Mouse (Mus musculus): ENCODE measurements around the gene Gabrp.

Gene Gabrp

DNA sequence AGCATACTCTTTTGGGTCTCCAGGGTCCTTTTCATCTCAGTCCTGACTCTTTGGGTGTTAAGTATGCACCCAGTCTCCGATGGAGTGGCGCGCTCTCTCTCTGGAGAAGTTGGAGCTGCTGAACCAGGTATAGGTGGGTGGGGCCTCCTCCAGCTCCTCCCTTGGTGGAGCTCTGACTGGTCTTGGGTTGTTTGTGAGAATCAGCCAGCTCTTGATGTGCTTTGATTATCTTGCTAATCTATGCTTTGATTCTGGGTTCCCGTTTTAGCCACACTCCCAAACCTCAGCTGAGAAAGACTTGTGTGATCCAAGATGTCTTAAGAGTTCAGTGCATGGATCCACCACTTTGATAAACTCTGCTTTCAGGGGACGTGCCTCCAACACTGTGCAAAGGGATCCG, at the start of gene Gabrp:
Gabrp (minus strand) TSS at position 101 of the 400 bp plus-strand sequence.
- DNase-seq (ENCODE audit: low read depth, low spot score) = no peak

DNA sequence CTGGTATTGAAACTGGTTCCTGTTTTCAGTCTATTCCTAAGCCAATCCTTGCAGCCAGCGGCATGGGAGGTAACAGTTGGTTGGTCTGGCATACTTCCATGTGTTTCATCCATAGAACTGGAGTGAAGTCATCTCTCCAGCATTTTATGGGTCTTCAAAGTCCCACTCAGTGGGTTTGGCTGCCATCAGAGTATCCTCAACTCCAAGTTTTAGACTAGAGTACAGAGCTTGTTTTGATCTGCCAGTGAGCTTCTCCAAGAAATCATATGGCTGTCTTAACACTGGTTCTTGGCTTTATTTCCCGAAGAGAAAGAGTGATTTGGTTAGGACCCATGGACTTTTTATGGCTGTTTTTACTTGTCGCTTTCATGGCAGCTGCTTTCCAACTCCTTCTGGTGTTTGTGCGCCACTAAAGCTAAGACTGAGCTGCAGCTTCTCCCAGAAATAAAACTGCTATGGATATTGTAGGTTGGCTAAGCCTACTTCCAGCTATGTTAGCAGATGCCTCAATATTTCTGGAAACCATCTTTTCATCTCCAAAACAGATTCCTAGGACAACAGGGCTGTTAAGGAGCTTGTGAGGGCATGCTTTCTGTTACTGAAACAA, 48.5 kb upstream of the Gabrp start:
- peak; percentile 39 for DNase-seq (ENCODE audit: low read depth, low spot score)

DNA sequence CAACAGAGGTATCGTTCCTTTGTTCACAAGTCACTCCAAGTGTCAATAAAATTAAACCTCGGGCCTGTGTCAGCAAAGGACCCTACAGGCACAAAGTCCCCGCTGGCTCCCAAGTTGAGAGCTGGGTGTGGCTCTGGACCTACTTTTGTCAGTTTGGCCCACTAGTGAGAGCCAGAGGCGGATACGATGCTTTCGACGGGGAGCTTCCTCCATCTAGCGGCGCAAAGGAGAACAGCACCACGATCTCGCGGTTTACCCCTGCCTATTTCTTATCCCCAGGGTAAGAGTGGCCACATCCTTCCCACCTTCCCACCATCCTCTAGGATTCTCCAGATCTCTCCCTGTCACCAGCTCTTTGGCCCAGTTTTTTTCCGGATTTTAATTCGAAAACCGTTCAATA, 35.5 kb upstream of the Gabrp start:
- peak; percentile 16 for DNase-seq (ENCODE audit: low read depth, low spot score)

DNA sequence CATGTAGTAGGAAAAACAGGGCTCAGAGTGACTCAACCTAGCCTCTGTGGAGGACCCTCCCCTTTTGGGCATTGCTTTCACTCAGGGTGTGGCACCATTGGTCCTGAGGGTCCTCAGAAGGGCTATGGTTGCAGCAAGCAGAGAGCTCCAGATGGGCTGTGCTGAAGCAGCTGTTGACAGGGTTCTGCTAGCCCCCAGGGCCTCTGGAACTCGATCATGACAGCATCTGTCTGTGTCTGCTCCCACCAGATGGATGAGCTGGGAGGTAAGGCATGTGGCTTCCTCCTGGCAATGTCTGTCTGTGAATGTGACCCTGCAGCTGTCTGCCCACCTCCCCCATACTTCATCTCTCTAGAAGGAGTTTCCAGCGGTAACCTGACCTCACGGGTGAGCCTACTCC, 29.0 kb upstream of the Gabrp start:
- no peak for DNase-seq (ENCODE audit: low read depth, low spot score)

DNA sequence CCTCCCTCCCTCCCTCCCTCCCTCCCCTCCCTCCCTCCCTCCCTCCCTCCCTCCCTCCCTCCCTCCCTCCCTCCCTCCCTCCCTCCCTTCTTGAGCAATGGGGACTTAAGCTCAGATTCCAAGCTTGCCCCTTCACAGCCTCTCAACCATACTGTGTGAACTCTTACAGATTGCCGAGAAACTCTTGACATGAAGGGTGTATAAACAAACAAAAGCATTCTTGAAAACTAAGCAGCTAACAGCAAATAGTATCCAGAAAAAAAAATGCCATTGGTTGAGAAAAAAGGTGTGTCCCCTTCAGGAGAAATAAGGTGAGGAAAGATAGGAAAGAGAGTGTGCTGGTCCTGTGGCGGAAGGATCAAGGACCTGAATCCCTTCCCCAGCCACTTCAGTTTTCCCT, 24.4 kb upstream of the Gabrp start:
- no peak for DNase-seq (ENCODE audit: low read depth, low spot score)

DNA sequence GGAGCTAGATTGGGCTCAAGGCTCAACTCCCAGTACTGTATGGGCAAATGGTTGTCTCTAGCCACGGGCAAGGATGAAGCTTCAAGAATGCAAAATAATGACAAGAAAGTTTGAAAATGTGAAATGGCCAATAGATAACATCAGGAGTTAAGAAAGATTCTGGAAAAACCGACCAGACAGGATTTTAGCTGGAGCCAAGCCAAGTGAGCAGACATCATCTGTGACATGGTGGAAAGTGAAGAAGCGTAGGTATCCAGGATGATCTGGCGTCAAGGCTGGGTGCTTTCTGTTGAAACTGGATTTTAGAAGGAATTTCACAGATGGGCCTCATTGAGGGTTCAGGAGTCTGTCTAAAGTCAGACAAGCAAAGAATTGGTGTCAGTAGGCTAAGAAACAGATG, 20.2 kb upstream of the Gabrp start, which contains the start of gene D130052B06Rik:
D130052B06Rik (plus strand) TSS at position 317 of the 400 bp plus-strand sequence.
- DNase-seq (ENCODE audit: low read depth, low spot score) = no peak

DNA sequence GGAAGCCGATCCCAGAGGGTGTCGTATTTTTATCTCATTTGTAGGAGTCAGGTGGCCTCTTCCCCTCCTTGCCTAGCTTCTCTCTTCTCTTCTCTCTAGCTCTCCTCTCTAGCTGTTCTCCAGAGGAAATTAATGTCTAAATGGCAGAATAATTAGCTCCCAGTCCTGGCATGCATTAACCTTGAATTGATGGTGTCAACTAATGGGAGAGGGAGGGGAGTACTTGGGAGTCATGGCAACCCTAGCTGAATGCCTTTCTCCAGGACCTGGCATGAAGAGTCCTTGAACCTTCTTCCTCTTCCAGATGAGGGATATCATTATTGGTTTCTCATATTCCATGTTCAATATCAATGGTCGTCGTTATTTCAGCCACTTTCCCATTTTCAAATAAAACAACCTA, 17.9 kb upstream of the Gabrp start:
- DNase-seq (ENCODE audit: low read depth, low spot score) = no peak

DNA sequence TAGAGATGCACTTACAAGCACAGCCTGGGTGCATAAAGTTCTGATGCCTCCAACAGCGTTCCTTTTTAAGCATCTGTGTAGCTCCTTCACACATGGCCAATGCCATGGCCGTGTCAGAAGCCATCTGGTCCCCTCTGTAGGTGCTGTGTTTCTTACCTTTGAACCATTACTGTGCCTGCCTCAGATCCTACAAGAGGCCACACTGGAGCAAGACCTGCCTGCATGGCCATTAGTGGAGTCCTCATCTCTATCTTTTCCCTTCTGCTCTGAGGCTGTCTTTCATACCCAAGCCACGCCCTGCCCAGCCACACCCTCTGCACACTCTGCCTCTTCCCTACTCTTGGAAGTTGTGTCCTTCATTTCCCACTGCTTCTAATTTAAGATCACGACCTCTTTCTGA, 14.1 kb upstream of the Gabrp start:
- DNase-seq (ENCODE audit: low read depth, low spot score) = no peak

DNA sequence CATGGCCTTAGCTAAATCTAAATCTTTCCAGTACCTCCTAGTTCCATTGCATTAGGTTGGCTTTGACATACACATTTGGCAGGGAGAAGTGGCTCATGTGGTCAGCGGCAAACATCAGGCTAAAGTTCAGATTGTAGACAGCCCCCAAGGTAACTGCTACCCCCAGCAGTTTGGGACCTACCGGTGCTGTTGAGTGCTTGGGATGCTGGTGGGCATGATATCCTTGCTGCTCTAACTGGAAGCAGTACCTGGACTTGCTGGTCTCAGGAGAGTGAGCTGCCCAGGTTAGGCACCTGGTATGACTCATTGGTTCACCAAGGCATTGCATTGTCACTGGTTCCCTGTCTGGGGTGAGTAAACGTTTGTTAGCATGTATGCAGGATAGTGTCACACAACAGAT, 12.0 kb upstream of the Gabrp start:
- DNase-seq (ENCODE audit: low read depth, low spot score) = no peak

DNA sequence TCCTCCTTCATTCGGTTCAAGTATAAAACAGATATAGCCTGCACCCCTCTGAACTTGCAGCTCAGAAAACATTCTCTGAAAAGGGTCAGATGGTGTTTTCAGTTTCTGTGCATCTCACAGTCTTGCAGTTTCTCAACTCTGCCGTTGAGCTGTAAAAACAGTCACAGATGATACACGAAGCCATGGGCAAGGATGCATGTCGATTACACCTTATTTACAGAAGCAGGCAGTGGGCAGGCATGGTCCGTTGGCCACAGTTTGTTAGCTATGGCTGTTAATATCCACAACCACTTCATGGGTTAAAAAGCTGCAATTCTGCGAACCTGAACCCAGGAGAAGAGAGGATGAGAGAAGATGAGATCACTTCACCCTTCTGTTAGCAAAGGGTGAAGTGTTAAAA, 7.9 kb upstream of the Gabrp start:
- no peak for DNase-seq (ENCODE audit: low read depth, low spot score)

DNA sequence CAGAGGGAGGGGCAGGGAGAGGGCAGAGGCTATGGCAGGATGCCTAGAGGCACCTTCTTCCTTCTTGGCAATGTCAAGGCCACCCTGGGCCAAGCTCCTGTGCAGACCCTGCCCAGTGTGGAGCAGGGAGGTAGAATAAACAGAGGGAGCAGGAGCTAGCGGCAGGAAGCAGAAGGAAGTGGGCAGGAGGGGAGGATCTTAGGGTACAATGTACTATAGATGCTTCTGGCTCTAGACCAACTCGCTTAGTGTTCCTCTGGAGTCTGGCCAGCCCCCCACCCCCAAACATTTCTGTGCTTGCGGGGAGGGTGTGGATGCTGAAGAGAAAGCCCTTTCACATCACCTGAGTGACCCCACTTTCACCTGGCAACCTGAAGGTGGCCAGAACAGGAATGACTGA, 862 bp upstream of the Gabrp start:
- DNase-seq (ENCODE audit: low read depth, low spot score) = no peak

DNA sequence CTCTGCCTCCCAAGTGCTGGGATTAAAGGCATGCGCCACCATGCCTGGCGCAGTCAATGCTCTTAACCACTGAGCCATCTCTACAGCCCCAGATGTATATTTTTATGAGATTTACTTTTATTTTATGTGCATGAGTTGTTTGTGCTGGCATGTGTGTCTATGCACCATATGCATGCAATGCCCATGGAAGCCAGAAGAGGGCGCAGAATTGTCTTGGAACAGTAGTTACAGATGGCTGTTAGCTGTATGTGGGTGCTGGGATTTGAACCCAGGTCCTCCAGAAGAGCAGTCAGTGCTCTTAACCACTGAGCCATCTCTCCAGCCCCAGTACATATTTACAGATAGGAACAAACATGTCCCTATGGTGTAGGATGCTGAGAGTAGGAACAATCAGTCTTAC, 3.8 kb downstream of the Gabrp start:
- DNase-seq (ENCODE audit: low read depth, low spot score) = no peak

DNA sequence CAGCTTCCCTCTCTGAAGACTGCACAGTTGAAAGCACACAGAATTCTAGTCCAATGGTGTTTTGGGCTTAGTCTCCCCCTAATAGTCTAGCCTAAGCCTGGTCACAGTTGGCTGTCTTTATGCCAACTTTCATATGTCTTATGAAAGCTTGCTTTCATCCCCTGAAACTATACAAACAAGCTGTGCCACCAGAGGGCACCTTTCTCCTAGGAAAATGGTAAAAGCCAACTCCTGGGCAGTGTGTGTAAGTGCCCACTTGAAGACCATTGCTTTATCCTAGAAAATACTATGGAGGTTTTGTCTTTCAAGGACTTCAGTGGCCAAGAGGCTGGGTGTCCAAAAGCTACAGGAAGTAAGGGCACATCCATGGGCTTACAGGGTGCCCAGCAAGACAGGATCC, 8.3 kb downstream of the Gabrp start:
- DNase-seq (ENCODE audit: low read depth, low spot score) = no peak

DNA sequence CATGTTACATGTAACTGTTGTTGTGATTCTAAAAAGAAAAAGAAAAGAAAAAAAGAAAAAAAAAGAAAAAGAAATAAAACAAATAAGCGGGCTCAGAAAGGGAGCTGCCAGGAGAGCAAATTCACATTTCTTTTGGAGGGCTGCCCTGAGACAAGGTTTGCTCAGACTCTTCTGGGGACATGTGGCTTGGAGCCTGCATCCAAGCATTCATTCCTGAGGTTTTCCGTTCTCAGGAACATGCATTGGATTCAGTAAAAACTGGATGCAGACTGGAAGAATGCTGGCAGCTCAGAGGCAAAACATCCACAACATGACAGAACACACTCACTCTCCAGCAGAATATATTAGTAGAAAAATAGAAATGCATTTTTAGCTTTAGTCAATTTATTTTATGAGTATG, 14.8 kb downstream of the Gabrp start:
- no peak for DNase-seq (ENCODE audit: low read depth, low spot score)

DNA sequence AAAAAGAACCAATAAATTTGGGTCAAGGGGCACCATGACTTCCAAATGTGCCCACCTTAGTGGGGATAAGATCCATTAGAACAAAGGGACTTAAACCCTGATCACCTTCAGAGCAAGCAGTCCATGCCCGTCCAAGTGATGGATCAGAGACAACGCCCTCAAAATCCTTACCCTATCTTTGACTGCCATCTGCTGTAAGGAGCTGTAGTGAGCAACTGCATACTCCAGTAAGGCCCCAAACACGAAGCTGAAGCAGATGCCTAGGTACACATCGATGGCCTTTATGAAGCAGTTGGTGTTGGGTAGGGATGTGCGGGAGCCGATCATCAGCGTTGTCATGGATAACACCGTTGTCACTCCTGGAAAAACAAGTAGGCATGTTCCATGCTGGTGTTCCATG, 24.6 kb downstream of the Gabrp start:
- DNase-seq (ENCODE audit: low read depth, low spot score) = no peak

DNA sequence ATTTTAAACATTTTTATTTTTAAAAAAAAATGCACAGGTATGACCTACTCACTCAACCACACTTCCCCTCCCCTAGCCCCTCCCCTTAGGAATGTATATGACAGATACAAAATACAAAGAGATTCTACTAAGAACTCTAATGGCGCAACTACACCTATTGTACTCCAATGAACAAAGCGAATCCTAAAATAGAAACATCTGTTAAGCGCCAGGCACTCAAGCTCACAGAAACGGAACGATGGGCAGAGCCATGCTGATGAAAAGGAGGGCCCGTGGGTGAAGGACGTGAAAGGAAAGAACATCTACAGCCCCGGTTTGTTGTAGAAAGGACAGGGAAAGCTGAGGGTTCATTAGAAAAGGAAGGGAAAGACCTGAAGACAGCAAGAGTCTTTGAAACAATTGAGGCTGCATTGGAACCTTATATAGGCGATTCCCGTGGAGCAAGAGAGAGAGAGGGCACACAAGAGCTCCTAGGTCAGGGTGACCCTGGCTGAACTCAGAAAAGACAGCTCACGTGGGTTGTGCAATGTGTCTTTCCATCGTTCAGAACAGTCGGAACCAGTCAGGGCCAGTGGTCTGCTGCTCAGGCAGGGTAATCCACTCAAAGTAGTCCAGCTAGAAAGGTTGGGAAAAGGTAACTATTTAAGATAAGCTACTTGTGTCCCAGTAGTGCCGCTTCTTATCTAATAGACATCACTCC, 27.7 kb downstream of the Gabrp start:
- no peak for DNase-seq (ENCODE audit: low read depth, low spot score)

DNA sequence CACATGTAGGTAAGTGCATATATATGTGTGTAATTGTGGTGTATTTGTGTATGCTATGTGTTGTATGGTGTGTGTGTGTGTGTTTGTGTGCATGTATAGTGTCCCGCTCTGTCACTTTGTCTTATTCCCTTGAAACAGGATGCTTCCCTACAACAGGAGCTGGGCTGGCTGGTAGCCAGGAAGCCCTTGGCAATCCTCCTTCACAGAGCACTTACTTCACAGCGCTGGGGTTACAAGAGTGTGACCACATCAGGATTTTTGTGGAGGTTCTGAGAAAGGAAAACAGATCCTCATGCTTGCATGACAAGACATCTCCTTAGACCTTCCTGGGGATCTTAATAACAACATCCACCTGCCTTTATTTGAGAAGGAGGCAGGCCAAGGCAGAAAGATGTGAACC, 31.4 kb downstream of the Gabrp start:
- DNase-seq (ENCODE audit: low read depth, low spot score) = no peak

DNA sequence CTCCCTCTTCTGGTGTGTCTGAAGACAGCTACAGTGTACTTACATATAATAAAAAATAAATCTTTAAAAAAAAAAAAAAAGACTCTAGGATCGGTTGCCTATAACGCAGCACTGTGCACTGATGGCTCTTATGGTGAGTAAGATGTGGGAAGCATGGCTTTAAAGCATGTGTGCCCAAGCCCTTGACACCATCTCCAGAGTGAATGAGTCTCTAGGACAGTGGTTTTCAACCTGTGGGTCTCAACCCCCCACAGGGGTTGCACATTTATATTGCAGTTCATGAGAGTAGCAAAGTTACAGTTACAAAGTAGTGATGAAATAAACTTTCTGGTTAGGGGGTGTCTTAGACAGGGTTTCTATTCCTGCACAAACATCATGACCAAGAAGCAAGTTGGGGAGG, 33.8 kb downstream of the Gabrp start:
- DNase-seq (ENCODE audit: low read depth, low spot score) = no peak

DNA sequence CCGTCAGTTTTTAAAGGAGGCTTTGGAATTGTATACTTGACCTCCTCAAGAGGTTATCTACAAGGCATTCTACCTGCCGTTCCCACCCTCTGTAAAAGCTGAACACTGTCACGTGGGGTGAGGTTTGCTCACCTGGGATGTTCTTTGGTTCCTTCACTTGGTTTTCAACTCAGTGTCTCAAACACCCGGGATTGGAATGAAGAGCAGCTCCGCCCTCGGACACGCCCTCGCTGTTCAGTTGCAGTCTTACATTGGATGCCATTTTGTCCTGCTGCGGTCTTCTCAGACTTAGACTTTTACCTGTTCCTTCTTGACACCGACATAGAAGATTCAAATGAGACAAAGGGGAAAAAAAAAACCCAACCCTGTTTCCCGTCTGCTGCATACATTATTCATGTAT, 34.6 kb downstream of the Gabrp start:
- DNase-seq (ENCODE audit: low read depth, low spot score) = no peak

DNA sequence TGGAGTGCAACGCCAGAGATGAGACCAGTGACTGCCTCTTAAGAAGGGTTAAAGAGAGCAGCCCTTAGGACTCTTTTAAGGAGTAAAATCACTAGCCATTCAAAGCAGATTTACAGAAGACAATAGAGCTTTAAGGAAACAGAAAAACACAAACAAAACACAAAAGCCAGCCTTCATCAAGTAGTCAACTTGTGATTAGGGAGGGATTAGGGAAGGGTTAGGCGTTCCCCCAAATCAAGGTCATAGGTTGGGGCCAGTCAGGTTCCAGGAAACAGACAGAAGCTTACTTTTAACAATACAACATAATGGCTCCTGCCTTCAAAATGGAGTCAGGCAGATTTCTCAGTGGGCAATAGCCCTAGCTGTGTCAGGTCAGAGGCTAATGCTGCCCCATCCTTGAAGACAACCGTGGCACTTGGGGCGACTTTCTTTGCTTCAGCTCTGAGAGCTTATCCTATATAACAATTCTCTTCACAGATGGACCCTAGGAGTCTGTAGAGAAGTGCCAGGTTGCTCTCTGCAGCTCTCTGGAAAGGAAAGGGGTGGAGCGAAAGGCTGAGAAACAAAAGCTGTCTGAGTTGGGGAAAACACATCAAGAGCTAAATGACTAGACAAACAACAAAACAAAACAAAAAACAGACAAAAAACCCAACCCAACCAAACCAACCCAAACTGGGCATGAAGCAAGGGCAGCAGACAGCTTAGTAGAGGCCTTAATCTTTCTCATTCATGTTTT, 41.2 kb downstream of the Gabrp start:
- no peak for DNase-seq (ENCODE audit: low read depth, low spot score)

DNA sequence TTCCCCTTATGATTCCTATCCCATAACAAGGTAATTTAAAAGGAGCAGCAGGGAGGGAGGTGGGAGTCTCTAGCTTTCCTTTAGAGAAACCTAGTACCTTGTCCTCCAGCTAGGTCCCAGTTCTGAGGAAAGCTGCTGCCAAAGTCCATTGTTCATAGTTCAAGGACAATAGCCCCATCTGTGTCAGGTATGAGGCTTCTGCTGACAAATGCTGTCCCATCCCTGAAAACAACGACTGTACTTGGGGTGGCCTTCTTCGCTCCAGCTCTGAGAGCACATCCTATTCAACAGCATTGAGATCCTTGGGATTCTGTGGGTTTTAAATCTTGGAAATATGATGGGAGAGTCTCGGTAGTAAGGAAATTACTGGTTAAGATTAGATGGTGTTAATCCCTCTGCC, 42.1 kb downstream of the Gabrp start:
- no peak for DNase-seq (ENCODE audit: low read depth, low spot score)

DNA sequence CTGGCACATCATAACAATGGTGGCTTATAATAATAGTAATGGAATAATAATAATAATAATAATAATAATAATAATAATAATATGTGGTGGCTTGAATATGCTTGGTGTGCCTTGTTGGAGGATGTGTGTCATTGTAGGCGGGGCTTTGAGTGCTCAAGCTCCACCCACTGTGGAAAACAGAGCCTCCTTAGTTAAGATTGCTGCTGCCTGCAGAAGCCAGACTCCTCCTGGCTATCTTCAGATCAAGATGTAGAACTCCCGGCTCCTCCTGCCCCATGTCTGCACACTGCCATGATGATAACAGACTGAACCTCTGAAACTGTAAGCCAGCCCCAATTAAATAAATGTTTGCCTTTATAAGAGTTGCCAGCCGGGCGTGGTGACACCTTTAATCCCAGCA, 44.2 kb downstream of the Gabrp start:
- no peak for DNase-seq (ENCODE audit: low read depth, low spot score)

DNA sequence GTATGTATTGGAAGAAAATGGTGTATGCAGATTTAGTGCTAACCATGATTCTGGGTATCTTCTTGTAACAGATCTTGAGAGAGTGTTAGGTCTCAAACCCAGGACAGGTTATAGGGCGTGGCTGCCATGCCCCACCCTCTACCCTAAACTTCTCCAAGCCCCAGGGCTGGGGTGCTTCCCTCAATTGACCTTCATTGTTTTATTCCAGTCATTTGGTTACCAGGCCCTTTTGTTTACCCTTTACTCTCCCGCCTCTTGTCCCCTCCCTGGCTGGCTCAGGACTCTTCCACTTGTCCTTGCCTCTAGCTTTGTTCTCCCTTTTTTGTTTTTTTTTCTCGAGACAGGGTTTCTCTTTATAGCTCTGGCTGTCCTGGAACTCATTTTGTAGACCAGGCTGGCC, 45.2 kb downstream of the Gabrp start:
- DNase-seq (ENCODE audit: low read depth, low spot score) = no peak

All from brain, embryonic 18.5 days (tissue).